Mouse (Mus musculus) cerebellum, adult 9-10 months (tissue): Measurements from ENCODE around the gene Vars2.

Experiments used
- DNase-seq: peaks from one replicate; pipeline ENCODE4 v3.0.0; 2022

Vars2 gene

GRCm38 (mm10) chr17:35626537-35626936, 40.9 kb downstream of the Vars2 start, which contains the start of gene Gm9573:
Gene Gm9573, minus strand, starts transcription at chr17:35626637.
- DNase-seq, result no peak

- DNase-seq, result no peak
Measured at GRCm38 (mm10) chr17:35617127-35617526, 50.3 kb downstream of the Vars2 start.
